Mouse (Mus musculus) ES-E14 (cell line): Measurements from ENCODE around the gene Rbbp8nl.

ENCODE experiments used
- CHD2 ChIP-seq: IDR thresholded peaks from 2 replicates; pipeline ENCODE4 v1.6.1; 2014; ENCODE audit warnings: mild to moderate bottlenecking, low read depth, low read length, inconsistent platforms
- HCFC1 ChIP-seq: IDR thresholded peaks from 2 replicates; pipeline ENCODE4 v1.6.1; 2012; ENCODE audit warnings: low read length, inconsistent platforms, borderline replicate concordance; ENCODE audit not compliant: insufficient read depth
- MAFK ChIP-seq: IDR thresholded peaks from 2 replicates; pipeline ENCODE4 v1.6.1; 2014; ENCODE audit warnings: mild to moderate bottlenecking, low read depth, low read length, inconsistent platforms; ENCODE audit not compliant: insufficient read depth

DNA sequence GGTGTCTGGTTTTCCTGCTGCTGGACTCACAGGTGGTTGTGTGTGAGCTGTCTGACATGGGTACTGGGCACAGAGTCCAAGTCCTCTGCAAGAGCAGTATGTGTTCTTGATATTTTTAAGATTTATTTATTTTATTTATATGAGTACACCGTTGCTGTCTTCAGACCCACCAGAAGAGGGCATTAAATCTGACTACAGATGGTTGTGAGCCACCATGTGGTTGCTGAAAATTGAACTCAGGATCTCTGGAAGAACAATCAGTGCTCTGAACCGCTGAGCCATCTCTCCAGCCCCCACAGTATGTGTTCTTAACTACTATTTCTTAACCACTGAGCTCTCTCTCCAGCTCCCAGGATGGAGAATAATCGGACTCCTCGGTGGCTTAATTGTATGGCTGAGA lies 12.5 kb upstream of the Rbbp8nl start:
- TF ChIP-seq MAFK (no peak), HCFC1 (no peak), CHD2 (no peak)
